Mouse (Mus musculus): ENCODE measurements at regions not wholly inside any gene's neighbourhood (a gene's known extent, or its start where the extent isn't known, plus 50 kb on each side); places are given as distances from the start of the nearest gene placed in this dataset.

DNA sequence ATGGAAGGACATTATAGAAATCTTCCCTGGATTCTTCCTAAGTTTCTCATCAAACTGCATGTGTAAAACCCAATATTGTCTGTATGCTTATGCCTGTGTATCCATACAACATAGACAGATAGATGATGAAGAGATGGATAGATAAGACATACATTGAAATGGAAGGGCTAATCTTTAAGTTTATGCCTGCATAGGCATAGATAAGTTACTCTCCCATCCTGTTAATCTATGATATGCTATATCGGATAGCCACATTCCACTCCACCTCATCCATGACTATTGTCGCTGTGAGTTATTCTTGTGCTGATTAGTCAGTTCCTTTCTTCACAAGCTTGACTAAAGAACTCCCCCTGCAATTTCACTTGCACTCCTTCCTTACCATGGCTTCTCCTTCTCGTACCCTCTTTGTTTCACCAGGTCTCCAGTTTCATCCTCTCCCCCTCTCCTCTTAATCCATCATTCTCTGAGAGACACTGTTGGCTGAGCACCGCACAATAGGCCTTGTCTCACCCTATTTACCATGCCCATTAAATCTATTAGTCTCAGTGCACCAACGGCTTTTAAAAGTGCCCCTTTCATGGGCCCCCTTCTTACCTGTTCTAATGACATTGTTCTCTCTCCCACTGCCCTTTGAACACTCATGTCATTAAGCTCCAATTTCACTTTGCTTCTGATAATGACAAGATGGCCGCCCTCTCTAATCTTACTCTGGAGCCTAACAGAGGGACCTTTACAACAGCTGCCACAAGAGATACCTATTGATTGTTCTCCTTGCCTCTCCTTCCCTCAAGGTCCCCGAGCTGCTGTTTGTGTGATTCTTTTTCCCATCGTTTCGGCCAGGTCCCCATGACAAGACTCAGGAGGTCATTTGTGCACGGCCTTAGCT, 399.1 kb upstream of the Acvr2a start:
- Histone ChIP-seq H3K9me3 (replicated peaks; ENCODE audit: control insufficient read depth, low read length) (no peaks in the 10 kb centered on the region), H3K4me2 (ENCODE audit: low read depth, low read length) (no peak overlapping the region), H3K36me3 (ENCODE audit: control insufficient read depth, insufficient read depth) (no peaks in the 10 kb centered on the region), H3K4me3 (ENCODE audit: low read depth, low read length) (no peak overlapping the region), H3K27ac (ENCODE audit: low read length) (no peak overlapping the region), H3K9ac (ENCODE audit: low read depth, low read length) (no peak overlapping the region), H3K4me1 (ENCODE audit: control insufficient read depth, low read depth, low read length) (no peaks in the 10 kb centered on the region), H3K27me3 (ENCODE audit: control insufficient read depth, insufficient read depth, low read depth, low read length) (no peaks in the 10 kb centered on the region)
- WGBS (ENCODE audit: insufficient replicate concordance) = 61% methylated on average over 10 of the region's 10 CpGs
- no peak for ATAC-seq (ENCODE audit: low read depth)

GRCm38 (mm10) chr2:48416207-48416750, 397.6 kb upstream of the Acvr2a start:
- Histone ChIP-seq H3K27me3 (ENCODE audit: control insufficient read depth, insufficient read depth, low read depth, low read length) (no peaks in the 10 kb centered on the region), H3K4me3 (ENCODE audit: low read depth, low read length) (no peak overlapping the region), H3K36me3 (ENCODE audit: control insufficient read depth, insufficient read depth) (no peaks in the 10 kb centered on the region), H3K9ac (ENCODE audit: low read depth, low read length) (no peak overlapping the region), H3K4me2 (ENCODE audit: low read depth, low read length) (no peak overlapping the region), H3K27ac (ENCODE audit: low read length) (no peak overlapping the region), H3K4me1 (ENCODE audit: control insufficient read depth, low read depth, low read length) (no peaks in the 10 kb centered on the region), H3K9me3 (replicated peaks; ENCODE audit: control insufficient read depth, low read length) (no peaks in the 10 kb centered on the region)
- no peak for ATAC-seq (ENCODE audit: low read depth)
- WGBS (ENCODE audit: insufficient replicate concordance) = 66% methylated on average over 3 of the region's 3 CpGs

- H3K27ac ChIP-seq (ENCODE audit: low read length) = no peak overlapping the region
- 63% methylated on average over 4 of the region's 4 CpGs for WGBS (ENCODE audit: insufficient replicate concordance)
- H3K4me3 ChIP-seq (ENCODE audit: low read depth, low read length) = no peak overlapping the region
- no peaks in the 10 kb centered on the region for H3K36me3 ChIP-seq (ENCODE audit: control insufficient read depth, insufficient read depth)
- no peak overlapping the region for H3K9ac ChIP-seq (ENCODE audit: low read depth, low read length)
- no peak overlapping the region for H3K4me2 ChIP-seq (ENCODE audit: low read depth, low read length)
- H3K27me3 ChIP-seq (ENCODE audit: control insufficient read depth, insufficient read depth, low read depth, low read length) = no peaks in the 10 kb centered on the region
- no peaks in the 10 kb centered on the region for H3K4me1 ChIP-seq (ENCODE audit: control insufficient read depth, low read depth, low read length)
- no peaks in the 10 kb centered on the region for H3K9me3 ChIP-seq (replicated peaks; ENCODE audit: control insufficient read depth, low read length)
- ATAC-seq (ENCODE audit: low read depth) = no peak
Measured at GRCm38 (mm10) chr2:48417000-48417596, 396.8 kb upstream of the Acvr2a start.

DNA sequence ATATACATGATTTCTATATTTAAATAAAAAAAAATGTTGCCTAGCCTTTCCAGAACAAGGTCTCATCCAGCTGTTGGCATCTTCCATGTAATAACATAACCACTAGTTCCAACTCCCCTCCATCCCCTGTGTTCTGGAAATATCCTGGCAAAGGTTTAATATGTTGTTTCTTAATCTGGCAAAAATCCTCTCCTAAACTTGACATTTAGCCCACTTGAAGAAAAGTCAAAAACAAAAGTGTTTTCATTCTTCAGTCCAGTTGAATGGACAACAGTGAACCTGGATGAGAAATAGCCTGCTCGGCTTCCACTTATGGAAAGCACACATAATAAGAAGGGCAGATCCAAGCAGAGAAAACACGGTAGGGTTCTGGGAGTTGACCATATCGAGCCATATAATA, 393.1 kb upstream of the Acvr2a start:
- Histone ChIP-seq H3K27ac (ENCODE audit: low read length) (no peak overlapping the region), H3K27me3 (ENCODE audit: control insufficient read depth, insufficient read depth, low read depth, low read length) (no peaks in the 10 kb centered on the region), H3K4me2 (ENCODE audit: low read depth, low read length) (no peak overlapping the region), H3K9me3 (replicated peaks; ENCODE audit: control insufficient read depth, low read length) (no peaks in the 10 kb centered on the region), H3K36me3 (ENCODE audit: control insufficient read depth, insufficient read depth) (no peaks in the 10 kb centered on the region), H3K4me1 (ENCODE audit: control insufficient read depth, low read depth, low read length) (no peaks in the 10 kb centered on the region), H3K9ac (ENCODE audit: low read depth, low read length) (no peak overlapping the region), H3K4me3 (ENCODE audit: low read depth, low read length) (no peak overlapping the region)
- WGBS (ENCODE audit: insufficient replicate concordance) = 77% methylated on average over 3 of the region's 3 CpGs
- no peak for ATAC-seq (ENCODE audit: low read depth)

DNA sequence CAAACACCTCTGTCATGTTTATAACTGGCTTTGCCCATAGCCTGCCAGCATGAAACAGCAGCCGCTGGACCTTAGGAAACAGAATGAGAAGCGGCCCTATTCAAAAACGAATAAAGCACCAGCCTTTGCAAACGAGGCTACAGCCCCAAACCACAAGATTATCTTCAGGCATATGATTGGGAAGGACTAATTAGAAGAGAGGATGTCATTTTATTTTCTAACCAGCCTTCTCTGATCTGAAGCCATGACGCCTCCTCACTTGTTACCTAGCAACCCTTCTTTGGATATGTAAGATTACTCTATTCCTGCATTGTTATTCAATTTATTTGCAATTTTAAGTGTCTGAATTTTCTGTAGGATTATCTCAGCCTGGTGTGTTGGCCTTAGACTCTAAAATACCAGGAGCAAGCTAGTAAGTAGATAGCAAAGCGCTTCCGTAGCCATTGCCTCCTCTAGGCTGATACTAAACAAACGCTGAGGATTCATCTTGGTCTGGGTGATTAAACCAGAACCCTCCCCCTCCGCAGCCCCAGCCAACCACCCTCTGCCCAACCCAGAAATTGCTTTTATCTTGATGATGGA, 390.0 kb upstream of the Acvr2a start:
- Histone ChIP-seq H3K9ac (ENCODE audit: low read depth, low read length) (no peak overlapping the region), H3K27me3 (ENCODE audit: control insufficient read depth, insufficient read depth, low read depth, low read length) (no peaks in the 10 kb centered on the region), H3K4me1 (ENCODE audit: control insufficient read depth, low read depth, low read length) (no peaks in the 10 kb centered on the region), H3K27ac (ENCODE audit: low read length) (no peak overlapping the region), H3K4me3 (ENCODE audit: low read depth, low read length) (no peak overlapping the region), H3K36me3 (ENCODE audit: control insufficient read depth, insufficient read depth) (no peaks in the 10 kb centered on the region), H3K4me2 (ENCODE audit: low read depth, low read length) (no peak overlapping the region), H3K9me3 (replicated peaks; ENCODE audit: control insufficient read depth, low read length) (no peaks in the 10 kb centered on the region)
- WGBS (ENCODE audit: insufficient replicate concordance) = 56% methylated on average over 9 of the region's 9 CpGs
- ATAC-seq (ENCODE audit: low read depth) = no peak

DNA sequence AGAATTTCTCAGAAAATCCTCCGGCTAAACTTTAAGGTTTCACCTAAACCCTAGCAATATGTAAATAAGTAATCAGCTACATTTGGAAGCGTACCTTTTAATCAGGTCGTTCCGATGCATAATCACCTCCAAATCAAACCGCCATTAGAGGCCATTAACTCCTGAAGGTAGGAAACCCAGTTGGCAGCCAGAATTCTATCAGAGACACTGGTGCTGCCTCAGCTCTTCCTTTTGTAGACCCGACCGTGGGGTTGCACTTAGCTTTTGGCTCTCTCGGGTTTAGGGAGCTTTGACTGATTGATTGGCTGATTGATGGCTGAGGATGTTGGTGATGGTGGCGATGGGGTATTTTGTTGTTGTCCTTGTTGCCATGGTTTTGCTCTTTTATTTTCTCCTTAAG, 389.3 kb upstream of the Acvr2a start:
- no peaks in the 10 kb centered on the region for H3K4me1 ChIP-seq (ENCODE audit: control insufficient read depth, low read depth, low read length)
- no peaks in the 10 kb centered on the region for H3K27me3 ChIP-seq (ENCODE audit: control insufficient read depth, insufficient read depth, low read depth, low read length)
- H3K4me3 ChIP-seq (ENCODE audit: low read depth, low read length) = no peak overlapping the region
- ATAC-seq (ENCODE audit: low read depth) = no peak
- H3K27ac ChIP-seq (ENCODE audit: low read length) = no peak overlapping the region
- H3K4me2 ChIP-seq (ENCODE audit: low read depth, low read length) = no peak overlapping the region
- H3K9me3 ChIP-seq (replicated peaks; ENCODE audit: control insufficient read depth, low read length) = no peaks in the 10 kb centered on the region
- H3K9ac ChIP-seq (ENCODE audit: low read depth, low read length) = no peak overlapping the region
- no peaks in the 10 kb centered on the region for H3K36me3 ChIP-seq (ENCODE audit: control insufficient read depth, insufficient read depth)
- WGBS (ENCODE audit: insufficient replicate concordance) = 46% methylated on average over 9 of the region's 9 CpGs

DNA sequence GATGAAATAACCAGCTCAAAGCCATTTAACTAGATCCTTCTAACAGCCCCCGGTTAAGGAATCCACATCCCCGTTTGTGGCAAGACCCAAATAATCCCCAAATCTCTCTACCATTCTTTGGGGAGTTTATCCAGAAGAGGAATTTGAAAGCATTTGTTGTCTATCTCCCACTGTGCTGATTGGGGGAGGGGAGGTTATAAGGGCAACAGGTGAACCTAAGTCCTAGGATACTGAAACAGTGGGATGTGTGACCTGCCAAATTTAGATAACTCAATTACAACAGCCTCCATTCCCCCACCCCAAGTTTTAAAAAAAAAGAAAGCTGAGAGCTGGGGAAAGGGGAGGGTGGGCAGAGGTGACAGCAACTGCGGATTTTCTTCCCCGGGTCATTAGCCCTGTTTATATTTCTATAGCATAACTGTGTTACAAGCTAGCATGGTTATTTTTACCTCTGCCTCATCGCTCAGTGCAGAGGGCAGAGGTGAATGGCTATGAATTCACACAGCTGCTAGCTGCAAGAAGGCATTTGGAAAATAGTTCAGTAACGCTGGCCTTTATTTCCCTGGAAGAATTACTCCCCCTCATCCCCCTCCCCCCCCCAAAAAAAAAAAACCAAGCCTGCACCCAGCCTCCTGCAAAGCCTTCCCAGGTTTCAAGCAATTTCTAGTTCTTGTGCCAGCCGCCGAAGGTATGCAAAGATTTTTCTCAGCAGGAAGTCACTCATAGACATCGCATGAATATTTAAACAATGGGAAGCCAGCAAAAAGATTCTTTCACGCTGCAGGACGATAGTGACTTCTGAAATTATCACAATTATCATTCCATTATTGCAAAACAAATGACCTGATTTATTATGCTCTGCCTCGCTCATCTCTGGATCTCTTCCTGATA, 388.5 kb upstream of the Acvr2a start:
- Histone ChIP-seq H3K27me3 (ENCODE audit: control insufficient read depth, insufficient read depth, low read depth, low read length) (no peaks in the 10 kb centered on the region), H3K9me3 (replicated peaks; ENCODE audit: control insufficient read depth, low read length) (no peaks in the 10 kb centered on the region), H3K9ac (ENCODE audit: low read depth, low read length) (no peak overlapping the region), H3K36me3 (ENCODE audit: control insufficient read depth, insufficient read depth) (no peaks in the 10 kb centered on the region), H3K4me3 (ENCODE audit: low read depth, low read length) (no peak overlapping the region), H3K27ac (ENCODE audit: low read length) (no peak overlapping the region), H3K4me2 (ENCODE audit: low read depth, low read length) (no peak overlapping the region), H3K4me1 (ENCODE audit: control insufficient read depth, low read depth, low read length) (no peaks in the 10 kb centered on the region)
- no peak for ATAC-seq (ENCODE audit: low read depth)
- 46% methylated on average over 12 of the region's 12 CpGs for WGBS (ENCODE audit: insufficient replicate concordance)

- no peak overlapping the region for H3K4me3 ChIP-seq (ENCODE audit: low read depth, low read length)
- no peaks in the 10 kb centered on the region for H3K9me3 ChIP-seq (replicated peaks; ENCODE audit: control insufficient read depth, low read length)
- no peak overlapping the region for H3K27ac ChIP-seq (ENCODE audit: low read length)
- H3K4me1 ChIP-seq (ENCODE audit: control insufficient read depth, low read depth, low read length) = no peaks in the 10 kb centered on the region
- H3K9ac ChIP-seq (ENCODE audit: low read depth, low read length) = no peak overlapping the region
- WGBS (ENCODE audit: insufficient replicate concordance) = 39% methylated on average over 1 of the region's 1 CpGs
- H3K4me2 ChIP-seq (ENCODE audit: low read depth, low read length) = no peak overlapping the region
- ATAC-seq (ENCODE audit: low read depth) = no peak
- H3K36me3 ChIP-seq (ENCODE audit: control insufficient read depth, insufficient read depth) = no peaks in the 10 kb centered on the region
- H3K27me3 ChIP-seq (ENCODE audit: control insufficient read depth, insufficient read depth, low read depth, low read length) = no peaks in the 10 kb centered on the region
Measured at GRCm38 (mm10) chr2:48432545-48432944, 381.4 kb upstream of the Acvr2a start.

All from liver, embryonic 16.5 days (tissue).